Mouse (Mus musculus) frontal cortex, postnatal 25 days (tissue): Measurements from ENCODE around the gene Dmrt1.

Experiments used
- DNase-seq, 2 experiments: peaks; one replicate each; pipeline ENCODE4 v3.0.0; 2022; ENCODE audit warnings: low spot score in 2 of 2

Dmrt1 gene

GRCm38 (mm10) chr19:25569778-25570177, 64.4 kb downstream of the Dmrt1 start:
- no peak for DNase-seq

- DNase-seq: no peak
Observed at GRCm38 (mm10) chr19:25574431-25574830, 69.0 kb downstream of the Dmrt1 start.

- DNase-seq: no peak
Observed at GRCm38 (mm10) chr19:25574981-25575814, 69.8 kb downstream of the Dmrt1 start.

- DNase-seq: no peak
Observed at GRCm38 (mm10) chr19:25578358-25578757, 72.9 kb downstream of the Dmrt1 start.

GRCm38 (mm10) chr19:25579440-25579839, 74.0 kb downstream of the Dmrt1 start:
- DNase-seq: no peak

GRCm38 (mm10) chr19:25597717-25598232, 92.4 kb downstream of the Dmrt1 start:
- DNase-seq: no peak

- DNase-seq: no peak
Observed at GRCm38 (mm10) chr19:25598626-25599025, 93.2 kb downstream of the Dmrt1 start.

GRCm38 (mm10) chr19:25601966-25602365, 96.5 kb downstream of the Dmrt1 start:
- no peak for DNase-seq

GRCm38 (mm10) chr19:25607461-25608205, 102.2 kb downstream of the Dmrt1 start:
- no peak for DNase-seq

- no peak for DNase-seq
Observed at GRCm38 (mm10) chr19:25608206-25608580, 102.8 kb downstream of the Dmrt1 start.

- no peak for DNase-seq
Observed at GRCm38 (mm10) chr19:25608961-25609850, 103.8 kb downstream of the Dmrt1 start.

- no peak for DNase-seq
Observed at GRCm38 (mm10) chr19:25610015-25610410, 104.6 kb downstream of the Dmrt1 start, which contains the start of gene Dmrt3. Dmrt3 (plus strand) TSS chr19:25610301.

- DNase-seq: no peak
Observed at GRCm38 (mm10) chr19:25610411-25611111, 105.1 kb downstream of the Dmrt1 start.

GRCm38 (mm10) chr19:25611116-25611515, 105.7 kb downstream of the Dmrt1 start:
- no peak for DNase-seq

GRCm38 (mm10) chr19:25611876-25612805, 106.7 kb downstream of the Dmrt1 start:
- DNase-seq: no peak

- no peak for DNase-seq
Observed at GRCm38 (mm10) chr19:25612806-25613295, 107.4 kb downstream of the Dmrt1 start.

GRCm38 (mm10) chr19:25613476-25614300, 108.3 kb downstream of the Dmrt1 start:
- no peak for DNase-seq

- DNase-seq: no peak
Observed at GRCm38 (mm10) chr19:25615889-25616288, 110.5 kb downstream of the Dmrt1 start.
